Comparison of ENCODE assay signal across 10 mouse cellular contexts in the genomic region with DNA sequence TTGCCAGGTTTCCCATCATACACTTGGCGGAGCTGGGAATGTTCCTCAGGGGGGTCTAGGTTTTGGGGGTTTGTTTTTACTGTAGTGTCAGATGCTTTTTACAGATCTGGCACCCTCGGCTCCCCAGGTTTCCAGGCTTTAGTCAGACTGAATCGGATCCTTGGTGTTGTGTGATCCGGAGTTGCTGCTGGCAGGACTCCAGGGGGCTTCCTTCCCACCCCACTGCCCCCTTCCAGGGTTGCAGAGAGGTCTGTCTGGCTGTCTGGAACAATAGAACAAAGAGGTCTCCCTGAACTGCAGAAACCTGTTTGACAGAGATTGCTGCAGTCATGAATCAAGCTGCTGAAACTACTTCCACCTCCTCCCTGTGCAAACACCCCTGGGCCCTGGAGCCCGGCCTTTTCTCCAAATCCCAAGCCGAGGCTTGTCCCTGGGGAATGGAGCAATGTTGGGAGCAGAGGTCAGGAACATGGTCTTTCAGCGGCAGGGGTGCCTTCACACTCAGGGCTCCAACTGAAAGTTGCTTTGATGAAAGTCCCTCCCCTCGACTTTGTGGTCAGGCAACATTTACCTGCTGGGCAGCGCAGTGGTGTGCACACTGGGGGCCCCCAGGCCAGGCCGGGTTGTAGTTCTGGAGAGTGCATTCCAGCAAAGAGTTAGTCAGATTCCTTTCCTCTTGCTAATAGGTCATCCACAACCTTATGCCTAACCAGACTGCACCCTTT. TPM values are rescaled to one million over a fixed set of nuclear protein-coding genes. Genes with fewer than 3 reads are reported as not detected.
DNase-seq lines count a peak whose midpoint lies in the region; ATAC-seq and TF ChIP-seq lines count a peak whose summit lies in the region.
"Had no signal": no experiment of that assay in that cellular context is flagged by ENCODE, and none has a peak within 500 bp of the region (broad histone marks: within the 10 kb centered on the region; RNA-seq: fewer than 3 reads in every experiment).

No protein-coding gene starts in this region.

- H3K4me2 ChIP-seq in embryonic facial prominence, embryonic 12.5 days (replicated peaks), result no peak overlapping the region
- H3K4me2 ChIP-seq in stomach, embryonic 14.5 days (replicated peaks; ENCODE audit: low read depth, low read length), result no peak overlapping the region
- H3K4me2 ChIP-seq: midbrain, embryonic 15.5 days had no signal

- peak; percentile 4 for DNase-seq in kidney, adult 9 months
- DNase-seq in kidney, adult 2 months, result no peak
- peak; percentile 36 for DNase-seq in kidney, postnatal 14 days
- DNase-seq in right cerebral cortex, postnatal 36 days (ENCODE audit: low spot score in 2 of 2), result no peak
- DNase-seq in layer of hippocampus, postnatal 14 days (ENCODE audit: low spot score in 2 of 2), result no peak
- DNase-seq in frontal cortex, postnatal 14 days (ENCODE audit: low spot score in 2 of 2), result no peak
- DNase-seq: cerebellum, postnatal 36 days had no signal

- no peak for TF ChIP-seq CTCF in kidney, adult 2 months (conservative IDR thresholded peaks at IDR 0.05; ENCODE audit: insufficient read depth, insufficient read length, low read depth, low read length)

- ATAC-seq in embryonic facial prominence, embryonic 12.5 days (ENCODE audit: insufficient number of reproducible peaks, insufficient read depth, low FRiP score, low TSS enrichment), result no peak
- peak; percentile 85 for ATAC-seq in stomach, embryonic 14.5 days (ENCODE audit: insufficient number of reproducible peaks, insufficient read depth, low FRiP score, low read depth)
- ATAC-seq: midbrain, embryonic 15.5 days had no signal

- no peak overlapping the region; the same call in 1 of the 2 replicates for H3K9ac ChIP-seq in embryonic facial prominence, embryonic 12.5 days
- no peak overlapping the region for H3K9ac ChIP-seq in stomach, embryonic 14.5 days (replicated peaks; ENCODE audit: low read depth, low read length)
- H3K9ac ChIP-seq: midbrain, embryonic 15.5 days had no signal

- 27% methylated on average over 10 of the region's 10 CpGs for WGBS in kidney, adult 2 months
- WGBS in embryonic facial prominence, embryonic 12.5 days, result 18% methylated on average over 10 of the region's 10 CpGs
- 25% methylated on average over 10 of the region's 10 CpGs for WGBS in stomach, embryonic 14.5 days

- no peak overlapping the region for H3K27ac ChIP-seq in kidney, adult 2 months (ENCODE audit: insufficient read depth, low read depth, low read length)
- peak overlapping the region; percentile 32 for H3K27ac ChIP-seq in embryonic facial prominence, embryonic 12.5 days
- peak overlapping the region; percentile 89 for H3K27ac ChIP-seq in stomach, embryonic 14.5 days (ENCODE audit: low read length)

- no peak for TF ChIP-seq POLR2A in kidney, adult 2 months (IDR thresholded peaks at IDR 0.05; ENCODE audit: low read depth, low read length)

- no peaks in the 10 kb centered on the region for H3K36me3 ChIP-seq in kidney, adult 2 months (ENCODE audit: control insufficient read depth, insufficient read depth, low read length)
- no peaks in the 10 kb centered on the region for H3K36me3 ChIP-seq in embryonic facial prominence, embryonic 12.5 days
- no peaks in the 10 kb centered on the region for H3K36me3 ChIP-seq in stomach, embryonic 14.5 days (ENCODE audit: control insufficient read depth, insufficient read depth, low read length)
- H3K36me3 ChIP-seq: midbrain, embryonic 15.5 days had no signal

- H3K4me3 ChIP-seq in kidney, adult 2 months (ENCODE audit: insufficient read depth, low read depth, low read length), result no peak overlapping the region
- H3K4me3 ChIP-seq in embryonic facial prominence, embryonic 12.5 days, result no peak overlapping the region
- H3K4me3 ChIP-seq in stomach, embryonic 14.5 days (ENCODE audit: low read depth, low read length), result no peak overlapping the region
- H3K4me3 ChIP-seq: midbrain, embryonic 15.5 days had no signal

- no peaks in the 10 kb centered on the region for H3K9me3 ChIP-seq in embryonic facial prominence, embryonic 12.5 days
- H3K9me3 ChIP-seq in stomach, embryonic 14.5 days (ENCODE audit: control insufficient read depth, low read depth, low read length), result no peaks in the 10 kb centered on the region
- H3K9me3 ChIP-seq: midbrain, embryonic 15.5 days had no signal

- H3K4me1 ChIP-seq in kidney, adult 2 months (ENCODE audit: control insufficient read depth, insufficient read depth, low read length), result no peaks in the 10 kb centered on the region
- H3K4me1 ChIP-seq in embryonic facial prominence, embryonic 12.5 days, result peaks cover 8% of the 10 kb centered on the region
- peaks cover 11% of the 10 kb centered on the region; the same call in 1 of the 2 replicates for H3K4me1 ChIP-seq in stomach, embryonic 14.5 days (ENCODE audit: control insufficient read depth, insufficient read depth, low read length)

- no peaks in the 10 kb centered on the region for H3K27me3 ChIP-seq in kidney, adult 2 months (replicated peaks; ENCODE audit: control insufficient read depth, insufficient read depth, low read length)
- H3K27me3 ChIP-seq in embryonic facial prominence, embryonic 12.5 days, result peaks cover 5% of the 10 kb centered on the region; the same call in 1 of the 2 replicates
- H3K27me3 ChIP-seq in stomach, embryonic 14.5 days (ENCODE audit: control insufficient read depth, insufficient read depth, low read length), result no peaks in the 10 kb centered on the region
- H3K27me3 ChIP-seq: midbrain, embryonic 15.5 days had no signal

RNA-seq across cellular contexts. Expression of gene Casq2, which starts 49.3 kb away (rescaled TPM):
- 0.38 and 2.1 TPM in 2 replicates for polyA plus RNA-seq in kidney, adult 2 months (2012; rRNA removed)
- polyA plus RNA-seq in embryonic facial prominence, embryonic 12.5 days (2016; fragmentation: Nextera tagmentation; extraction: Ambion mirVana), result 10.3 and 11.3 TPM in 2 replicates
- polyA plus RNA-seq in stomach, embryonic 14.5 days (2014; fragmentation: Nextera tagmentation; extraction: Ambion mirVana), result 0.65 and 0.67 TPM in 2 replicates
- 1 to 10 TPM; 1.2 to 1.3 TPM for total RNA-seq in layer of hippocampus, postnatal 14 days (2021)

Comparison
In these comparisons a context has a peak if more than half of its experiments do, and no peak if none do; other contexts are left out.
1. DNase-seq: peak in kidney, adult 9 months (single experiment) and kidney, postnatal 14 days (single experiment); none in kidney, adult 2 months (single experiment), right cerebral cortex, postnatal 36 days (0 of 2), layer of hippocampus, postnatal 14 days (0 of 2) and frontal cortex, postnatal 14 days (0 of 2).